Mouse (Mus musculus) MEL (cell line): Measurements from ENCODE around the gene Slc2a4. TPM values are rescaled to one million over a fixed set of nuclear protein-coding genes. Genes with fewer than 3 reads are reported as not detected.

Experiments used
- DNase-seq: peaks from one replicate; pipeline ENCODE4 v3.0.0; 2011; ENCODE audit warnings: low read depth, low spot score
- H3K27ac ChIP-seq: 2 replicates; pipeline ENCODE4 v1.5.1; 2012; ENCODE audit warnings: low read depth, mild to moderate bottlenecking, control low read depth, low read length, moderate library complexity; ENCODE audit not compliant: control insufficient read depth
- H3K27me3 ChIP-seq, 2 experiments: fragments of 150-350 bp in 1 of 2; sonication (generic) in 1 of 2; 2 replicates each; pipeline ENCODE4 v1.6.1; 2012; ENCODE audit warnings: low read length in 2 of 2, mild to moderate bottlenecking in 2 of 2, improper control_type of control experiment in 1 of 2, moderate library complexity in 1 of 2; ENCODE audit not compliant: insufficient read depth in 2 of 2, control insufficient read depth in 1 of 2
- H3K36me3 ChIP-seq, 2 experiments: 2 replicates each; pipeline ENCODE4 v1.6.1; 2012 to 2014; ENCODE audit warnings: low read length in 2 of 2, improper control_type of control experiment in 1 of 2, inconsistent platforms in 1 of 2, mild to moderate bottlenecking in 1 of 2; ENCODE audit not compliant: insufficient read depth in 2 of 2, control insufficient read depth in 1 of 2
- H3K4me1 ChIP-seq, 2 experiments: fragments of 150-350 bp in 1 of 2; sonication (generic) in 1 of 2; 2 replicates each; pipeline ENCODE4 v1.6.1; 2012; ENCODE audit warnings: low read length in 2 of 2, improper control_type of control experiment in 1 of 2, mild to moderate bottlenecking in 1 of 2; ENCODE audit not compliant: insufficient read depth in 2 of 2, control insufficient read depth in 1 of 2
- H3K4me3 ChIP-seq, 2 experiments: fragments of 150-350 bp in 1 of 2; sonication (generic) in 1 of 2; 2 replicates each; pipeline ENCODE4 v1.5.1; 2012; ENCODE audit warnings: low read depth in 2 of 2, low read length in 2 of 2, mild to moderate bottlenecking in 2 of 2, moderate library complexity in 2 of 2, control low read depth in 1 of 2, improper control_type of control experiment in 1 of 2; ENCODE audit not compliant: control insufficient read depth in 1 of 2, insufficient read depth in 1 of 2
- H3K79me2 ChIP-seq: 2 replicates; pipeline ENCODE4 v1.6.1; 2012; ENCODE audit warnings: mild to moderate bottlenecking, low read length, moderate library complexity; ENCODE audit not compliant: control insufficient read depth, poor library complexity, insufficient read depth
- H3K9ac ChIP-seq: 2 replicates; pipeline ENCODE4 v1.6.1; 2012; ENCODE audit warnings: low read depth, mild to moderate bottlenecking, control low read depth, low read length, moderate library complexity; ENCODE audit not compliant: control insufficient read depth, poor library complexity, severe bottlenecking
- H3K9me3 ChIP-seq: fragments of 150-350 bp; sonication (generic); replicated peaks from 2 replicates; pipeline ENCODE4 v1.6.1; 2012; ENCODE audit warnings: mild to moderate bottlenecking, low read length, improper control_type of control experiment, moderate library complexity; ENCODE audit not compliant: insufficient read depth
- BHLHE40 ChIP-seq: IDR thresholded peaks from 2 replicates; pipeline ENCODE4 v1.6.1; 2012; ENCODE audit warnings: low read depth, mild to moderate bottlenecking, inconsistent platforms, low read length, improper control_type of control experiment, borderline replicate concordance
- CHD1 ChIP-seq: IDR thresholded peaks from 2 replicates; pipeline ENCODE4 v1.6.1; 2012; ENCODE audit warnings: low read depth, mild to moderate bottlenecking, inconsistent platforms, low read length, improper control_type of control experiment
- CHD2 ChIP-seq: IDR thresholded peaks from 2 replicates; pipeline ENCODE4 v1.6.1; 2011; ENCODE audit warnings: low read length, improper control_type of control experiment
- E2F4 ChIP-seq: IDR thresholded peaks from 2 replicates; pipeline ENCODE4 v1.6.1; 2011; ENCODE audit warnings: low read depth, low read length, improper control_type of control experiment, borderline replicate concordance
- ELF1 ChIP-seq: IDR thresholded peaks from 2 replicates; pipeline ENCODE4 v1.6.1; 2014; ENCODE audit warnings: low read depth, mild to moderate bottlenecking, inconsistent platforms, low read length, improper control_type of control experiment, moderate library complexity
- EP300 ChIP-seq, 2 experiments: IDR thresholded peaks; 2 replicates each; pipeline ENCODE4 v1.6.1; 2011; ENCODE audit warnings: improper control_type of control experiment in 2 of 2, low read length in 2 of 2, low read depth in 1 of 2, mild to moderate bottlenecking in 1 of 2
- ETS1 ChIP-seq: IDR thresholded peaks from 2 replicates; pipeline ENCODE4 v1.6.1; 2012; ENCODE audit warnings: low read depth, mild to moderate bottlenecking, inconsistent platforms, low read length, improper control_type of control experiment, moderate library complexity
- GATA1 ChIP-seq: IDR thresholded peaks from 2 replicates; pipeline ENCODE4 v1.6.1; 2011; ENCODE audit warnings: low read depth, low read length, improper control_type of control experiment
- JUND ChIP-seq: IDR thresholded peaks from 2 replicates; pipeline ENCODE4 v1.6.1; 2011; ENCODE audit warnings: low read depth, mild to moderate bottlenecking, improper control_type of control experiment, low read length
- KAT2A ChIP-seq: conservative IDR thresholded peaks from 2 replicates; pipeline ENCODE4 v1.6.1; 2012; ENCODE audit warnings: low read depth, low read length, improper control_type of control experiment, inconsistent platforms
- MAFK ChIP-seq: IDR thresholded peaks from 2 replicates; pipeline ENCODE4 v1.6.1; 2011; ENCODE audit warnings: low read depth, mild to moderate bottlenecking, low read length, improper control_type of control experiment, borderline replicate concordance
- MAX ChIP-seq: IDR thresholded peaks from 2 replicates; pipeline ENCODE4 v1.6.1; 2011; ENCODE audit warnings: low read length, improper control_type of control experiment
- MAZ ChIP-seq: IDR thresholded peaks from 2 replicates; pipeline ENCODE4 v1.6.1; 2012; ENCODE audit warnings: low read depth, mild to moderate bottlenecking, inconsistent platforms, low read length, improper control_type of control experiment
- MXI1 ChIP-seq: IDR thresholded peaks from 2 replicates; pipeline ENCODE4 v1.6.1; 2011; ENCODE audit warnings: mild to moderate bottlenecking, low read depth, low read length, improper control_type of control experiment
- MYB ChIP-seq: IDR thresholded peaks from 2 replicates; pipeline ENCODE4 v1.6.1; 2011; ENCODE audit warnings: mild to moderate bottlenecking, low read depth, low read length, improper control_type of control experiment
- MYC ChIP-seq: IDR thresholded peaks from 2 replicates; pipeline ENCODE4 v1.6.1; 2011; ENCODE audit warnings: low read depth, mild to moderate bottlenecking, low read length, improper control_type of control experiment, moderate library complexity
- NELFE ChIP-seq: IDR thresholded peaks from 2 replicates; pipeline ENCODE4 v1.6.1; 2011; ENCODE audit warnings: low read depth, low read length, improper control_type of control experiment
- NRF1 ChIP-seq: IDR thresholded peaks from 2 replicates; pipeline ENCODE4 v1.6.1; 2014; ENCODE audit warnings: low read depth, mild to moderate bottlenecking, inconsistent platforms, low read length, improper control_type of control experiment, moderate library complexity; ENCODE audit not compliant: poor library complexity, insufficient read depth, severe bottlenecking
- POLR2A ChIP-seq, 2 experiments: IDR thresholded peaks; 2 replicates each; pipeline ENCODE4 v1.6.1; 2011 to 2012; ENCODE audit warnings: low read length in 2 of 2, mild to moderate bottlenecking in 2 of 2, control low read depth in 1 of 2, improper control_type of control experiment in 1 of 2, low read depth in 1 of 2, moderate library complexity in 1 of 2; ENCODE audit not compliant: control insufficient read depth in 1 of 2, insufficient read depth in 1 of 2, poor library complexity in 1 of 2
- POLR2AphosphoS2 ChIP-seq: IDR thresholded peaks from 2 replicates; pipeline ENCODE4 v1.6.1; 2011; ENCODE audit warnings: low read length, improper control_type of control experiment
- POLR2AphosphoS5 ChIP-seq: IDR thresholded peaks from 2 replicates; pipeline ENCODE4 v1.6.1; 2012; ENCODE audit warnings: low read depth, borderline replicate concordance, mild to moderate bottlenecking, inconsistent platforms, low read length, moderate library complexity, mixed read lengths
- RAD21 ChIP-seq: IDR thresholded peaks from 2 replicates; pipeline ENCODE4 v1.6.1; 2011; ENCODE audit warnings: mild to moderate bottlenecking, low read depth, low read length, improper control_type of control experiment
- RCOR1 ChIP-seq: IDR thresholded peaks from 2 replicates; pipeline ENCODE4 v1.6.1; 2012; ENCODE audit warnings: low read depth, mild to moderate bottlenecking, inconsistent platforms, low read length, improper control_type of control experiment
- SIN3A ChIP-seq: IDR thresholded peaks from 2 replicates; pipeline ENCODE4 v1.6.1; 2012; ENCODE audit warnings: low read length, improper control_type of control experiment, inconsistent platforms
- SMC3 ChIP-seq: IDR thresholded peaks from 2 replicates; pipeline ENCODE4 v1.6.1; 2011; ENCODE audit warnings: low read depth, low read length, improper control_type of control experiment
- TAL1 ChIP-seq: IDR thresholded peaks from 2 replicates; pipeline ENCODE4 v1.6.1; 2012; ENCODE audit warnings: mild to moderate bottlenecking, inconsistent platforms, low read length, moderate library complexity, mixed read lengths
- TBP ChIP-seq: IDR thresholded peaks from 2 replicates; pipeline ENCODE4 v1.8.0; 2011; ENCODE audit warnings: low read depth, low read length, improper control_type of control experiment
- TCF12 ChIP-seq: IDR thresholded peaks from 2 replicates; pipeline ENCODE4 v1.6.1; 2014; ENCODE audit warnings: low read depth, mild to moderate bottlenecking, inconsistent platforms, low read length, improper control_type of control experiment, moderate library complexity
- UBTF ChIP-seq: IDR thresholded peaks from 2 replicates; pipeline ENCODE4 v1.6.1; 2012; ENCODE audit warnings: low read depth, mild to moderate bottlenecking, inconsistent platforms, low read length, improper control_type of control experiment, moderate library complexity, borderline replicate concordance; ENCODE audit not compliant: insufficient read depth
- USF1 ChIP-seq: IDR thresholded peaks from 2 replicates; pipeline ENCODE4 v1.6.1; 2014; ENCODE audit warnings: low read depth, mild to moderate bottlenecking, inconsistent platforms, low read length, improper control_type of control experiment, moderate library complexity
- USF2 ChIP-seq, 2 experiments: IDR thresholded peaks; 2 replicates each; pipeline ENCODE4 v1.6.1; 2011 to 2012; ENCODE audit warnings: improper control_type of control experiment in 2 of 2, low read length in 2 of 2, borderline replicate concordance in 1 of 2, inconsistent platforms in 1 of 2, low read depth in 1 of 2, mild to moderate bottlenecking in 1 of 2; ENCODE audit not compliant: insufficient read depth in 1 of 2
- ZC3H11A ChIP-seq: IDR thresholded peaks from 2 replicates; pipeline ENCODE4 v1.6.1; 2012; ENCODE audit warnings: low read depth, mild to moderate bottlenecking, inconsistent platforms, low read length, improper control_type of control experiment
- ZKSCAN1 ChIP-seq: IDR thresholded peaks from 2 replicates; pipeline ENCODE4 v1.6.1; 2012; ENCODE audit warnings: low read depth, mild to moderate bottlenecking, inconsistent platforms, low read length, improper control_type of control experiment, moderate library complexity
- ZMIZ1 ChIP-seq: IDR thresholded peaks from 2 replicates; pipeline ENCODE4 v1.6.1; 2012; ENCODE audit warnings: low read depth, mild to moderate bottlenecking, inconsistent platforms, low read length, improper control_type of control experiment, moderate library complexity
- ZNF384 ChIP-seq: IDR thresholded peaks from 2 replicates; pipeline ENCODE4 v1.6.1; 2012; ENCODE audit warnings: low read depth, mild to moderate bottlenecking, inconsistent platforms, low read length, improper control_type of control experiment
- polyA plus RNA-seq, 2 experiments: library from polyadenylated mRNA; stranded (reverse) in 1 of 2; unstranded in 1 of 2; fragments of >175 nt in 1 of 2; fragments of >200 nt in 1 of 2; gene quantifications; 2 replicates each; pipeline versions ENCODE4 v1.2.1 to v1.2.4; 2012; ENCODE audit warnings: low replicate concordance in 2 of 2, low read depth in 1 of 2; ENCODE audit not compliant: insufficient read length in 2 of 2, insufficient read depth in 1 of 2, missing spikeins in 1 of 2
- total RNA-seq: library from RNA; depleted of rRNA; stranded (reverse); fragments of 300-350 nt; gene quantifications from 2 replicates; pipeline ENCODE4 v1.2.3, GENCODE M21; 2012

The Slc2a4 gene
- total and polyA plus RNA-seq, 3 experiments: 0.12 to 0.19 TPM; not detected in 1

DNA sequence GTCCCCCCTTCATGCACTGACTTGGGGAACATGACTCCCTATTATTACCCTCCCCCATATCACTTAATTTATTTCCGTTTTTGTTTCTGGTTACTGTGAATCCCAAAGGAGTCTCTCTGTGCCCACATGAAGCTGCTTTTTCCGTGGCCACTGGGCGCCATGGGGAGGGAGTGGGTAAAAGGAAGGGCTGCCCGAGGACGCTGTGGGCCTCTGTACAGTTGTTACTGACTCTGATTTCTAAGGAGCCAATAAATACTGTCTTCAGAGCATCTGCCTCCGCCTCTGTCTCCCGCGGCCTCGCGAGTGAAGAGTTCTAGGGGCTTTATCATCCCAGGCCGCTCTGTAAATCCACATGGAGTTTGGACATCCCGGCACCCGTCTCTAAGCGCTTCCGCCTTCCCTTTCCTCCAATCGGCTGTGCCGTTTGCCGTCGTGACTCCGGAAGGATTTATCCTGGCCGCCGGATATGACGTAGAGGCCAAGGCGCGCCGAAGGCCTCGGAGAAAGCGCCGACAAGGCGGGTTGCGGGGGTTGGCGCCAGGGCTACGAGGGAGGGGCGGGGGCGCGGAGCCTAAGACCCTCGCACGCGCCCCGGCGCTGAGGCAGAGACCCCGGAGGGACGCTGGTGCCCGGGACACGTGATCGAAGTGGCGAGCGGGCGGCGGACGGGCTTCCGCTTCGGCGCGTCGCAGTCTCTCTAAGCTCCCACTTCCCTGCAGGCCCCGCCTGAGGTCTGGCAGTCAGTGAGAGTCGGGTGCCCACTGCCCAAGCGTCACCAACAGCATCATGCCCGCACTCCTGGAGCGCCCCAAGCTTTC, 34.2 kb downstream of the Slc2a4 start, which contains the start of gene Gps2:
Gene Gps2 (plus strand): TSS at position 335 of the 818 bp plus-strand sequence.
- Histone ChIP-seq H3K9ac (peak within 1 kb of the TSS; percentile 78), H3K9me3 (no peaks in the 10 kb centered on the region), H3K4me3 (peak within 1 kb of the TSS; percentile 58 to 78), H3K27me3 (no peaks in the 10 kb centered on the region), H3K36me3 (peaks cover 15 to 44% of the 10 kb centered on the region in 2 experiments), H3K27ac (peak within 1 kb of the TSS; percentile 80), H3K79me2 (peaks cover 36% of the 10 kb centered on the region), H3K4me1 (peaks cover 2 to 45% of the 10 kb centered on the region in 2 experiments)
- peak; percentile 98 for DNase-seq
- TF ChIP-seq SMC3 (no peak; the same call in 1 of the 2 replicates), MYB (no peak), ZMIZ1 (peak; percentile 49; the same call in 1 of the 2 replicates), NRF1 (0 out of 2 replicates have a peak, but pooled peaks have one; percentile 32), POLR2A (IDR thresholded peaks at IDR 0.05; ENCODE audit: control insufficient read depth in 1 of 2, insufficient read depth in 1 of 2, low read depth in 1 of 2, low read length in 2 of 2, poor library complexity in 1 of 2) (peak; percentile 79 to 87), POLR2AphosphoS2 (peak; percentile 99), MXI1 (peak; percentile 97), GATA1 (peak; percentile 13; the same call in 1 of the 2 replicates), USF1 (peak; percentile 89), TBP (peak; percentile 66), CHD2 (peak; percentile 88), MYC (peak; percentile 99), CHD1 (no peak), TAL1 (no peak), RCOR1 (no peak), TCF12 (peak; percentile 73), POLR2AphosphoS5 (no peak), ELF1 (peak; percentile 100), KAT2A (peak; percentile 96), SIN3A (peak; percentile 98), UBTF (no peak), RAD21 (no peak), ZNF384 (no peak), MAFK (no peak), MAX (peak; percentile 93), ZC3H11A (no peak), NELFE (peak; percentile 72), BHLHE40 (no peak), E2F4 (0 out of 2 replicates have a peak, but pooled peaks have one; percentile 70), EP300 (IDR thresholded peaks at IDR 0.05; ENCODE audit: low read depth in 1 of 2, low read length in 2 of 2) (peak in 1 of 2 experiments; percentile 55; a peak in 2 of 4 replicates), USF2 (IDR thresholded peaks at IDR 0.05; ENCODE audit: borderline replicate concordance in 1 of 2, insufficient read depth in 1 of 2, low read depth in 1 of 2, low read length in 2 of 2) (peak in 1 of 2 experiments; percentile 33; a peak in 1 of 4 replicates), ETS1 (peak; percentile 33; the same call in 1 of the 2 replicates), JUND (no peak), MAZ (peak; percentile 56; the same call in 1 of the 2 replicates), ZKSCAN1 (no peak)
